Mouse (Mus musculus) ES-E14 (cell line): ENCODE measurements at regions not wholly inside any gene's neighbourhood (a gene's known extent, or its start where the extent isn't known, plus 50 kb on each side); places are given as distances from the start of the nearest gene placed in this dataset.

Experiments
- DNase-seq: peaks from one replicate; pipeline ENCODE4 v3.0.0-alpha.2; 2013; ENCODE audit warnings: low read depth, low spot score
- H3K27ac ChIP-seq: 2 replicates; pipeline ENCODE4 v1.5.1; 2012; ENCODE audit warnings: low read depth, mild to moderate bottlenecking, low read length, moderate library complexity, mixed read lengths; ENCODE audit not compliant: poor library complexity, insufficient read depth, severe bottlenecking
- H3K36me3 ChIP-seq: 2 replicates; pipeline ENCODE4 v1.6.1; 2012; ENCODE audit warnings: mild to moderate bottlenecking, low read length, moderate library complexity, mixed read lengths; ENCODE audit not compliant: control insufficient read depth, poor library complexity, insufficient read depth, severe bottlenecking
- H3K4me1 ChIP-seq, 2 experiments: fragments of 150-350 bp in 1 of 2; sonication (generic) in 1 of 2; 2 replicates each; pipeline ENCODE4 v1.6.1; 2012; ENCODE audit warnings: low read length in 2 of 2, mild to moderate bottlenecking in 1 of 2, mixed read lengths in 1 of 2; ENCODE audit not compliant: control insufficient read depth in 2 of 2, insufficient read depth in 2 of 2, poor library complexity in 1 of 2
- H3K4me3 ChIP-seq, 2 experiments: fragments of 150-350 bp in 1 of 2; sonication (generic) in 1 of 2; 2 replicates each; pipeline ENCODE4 v1.5.1; 2012; ENCODE audit warnings: low read length in 2 of 2, low read depth in 1 of 2, mild to moderate bottlenecking in 1 of 2, mixed read lengths in 1 of 2; ENCODE audit not compliant: insufficient read depth in 1 of 2, poor library complexity in 1 of 2, severe bottlenecking in 1 of 2
- H3K9ac ChIP-seq: 2 replicates; pipeline ENCODE4 v1.6.1; 2012; ENCODE audit warnings: low read depth, mild to moderate bottlenecking, low read length, mixed read lengths; ENCODE audit not compliant: poor library complexity, insufficient read depth, severe bottlenecking
- H3K9me3 ChIP-seq: fragments of 150-350 bp; sonication (generic); 2 replicates; pipeline ENCODE4 v1.6.1; 2012; ENCODE audit warnings: low read depth, mild to moderate bottlenecking, low read length; ENCODE audit not compliant: control insufficient read depth, insufficient read depth
- CHD2 ChIP-seq: IDR thresholded peaks from 2 replicates; pipeline ENCODE4 v1.6.1; 2014; ENCODE audit warnings: mild to moderate bottlenecking, low read depth, low read length, inconsistent platforms
- HCFC1 ChIP-seq: IDR thresholded peaks from 2 replicates; pipeline ENCODE4 v1.6.1; 2012; ENCODE audit warnings: low read length, inconsistent platforms, borderline replicate concordance; ENCODE audit not compliant: insufficient read depth
- MAFK ChIP-seq: IDR thresholded peaks from 2 replicates; pipeline ENCODE4 v1.6.1; 2014; ENCODE audit warnings: mild to moderate bottlenecking, low read depth, low read length, inconsistent platforms; ENCODE audit not compliant: insufficient read depth
- ZC3H11A ChIP-seq: IDR thresholded peaks from 2 replicates; pipeline ENCODE4 v1.6.1; 2012; ENCODE audit warnings: low read depth, mild to moderate bottlenecking, inconsistent platforms, low read length, borderline replicate concordance
- ZNF384 ChIP-seq: IDR thresholded peaks from 2 replicates; pipeline ENCODE4 v1.6.1; 2012; ENCODE audit warnings: low read depth, low read length, inconsistent platforms
- in situ Hi-C, 2 experiments: fragments of 600-800 bp; cut with MboI; formaldehyde crosslinking; loops; one replicate each; pipeline ENCODE4 v1.15.1; 2025; ENCODE audit warnings: low sequenced_read_pairs in 2 of 2, inconsistent platforms in 1 of 2; ENCODE audit not compliant: unreplicated experiment in 2 of 2

- in situ Hi-C loops, result no loop called here
- Histone ChIP-seq H3K9me3 (no peaks in the 10 kb centered on the region), H3K36me3 (no peaks in the 10 kb centered on the region), H3K9ac (no peak overlapping the region), H3K4me3 (no peak overlapping the region), H3K4me1 (no peaks in the 10 kb centered on the region), H3K27ac (no peak overlapping the region)
- no peak for DNase-seq
- TF ChIP-seq CHD2 (no peak), ZC3H11A (no peak), HCFC1 (no peak), ZNF384 (no peak), MAFK (no peak)
Measured at GRCm38 (mm10) chr9:83283662-83284061, 137.2 kb upstream of the Hmgn3 start.

- Histone ChIP-seq H3K9me3 (no peaks in the 10 kb centered on the region), H3K4me1 (no peaks in the 10 kb centered on the region), H3K9ac (no peak overlapping the region), H3K36me3 (no peaks in the 10 kb centered on the region), H3K4me3 (no peak overlapping the region), H3K27ac (no peak overlapping the region)
- no peak for DNase-seq
- in situ Hi-C loops, result no loop called here
- TF ChIP-seq ZC3H11A, result no peak
- no peak for TF ChIP-seq ZNF384
- no peak for TF ChIP-seq MAFK
- TF ChIP-seq HCFC1, result no peak
- TF ChIP-seq CHD2, result no peak
Measured at GRCm38 (mm10) chr9:83283249-83283648, 136.8 kb upstream of the Hmgn3 start.

- Histone ChIP-seq H3K4me1 (no peaks in the 10 kb centered on the region), H3K36me3 (no peaks in the 10 kb centered on the region), H3K27ac (no peak overlapping the region), H3K9me3 (no peaks in the 10 kb centered on the region), H3K9ac (no peak overlapping the region), H3K4me3 (no peak overlapping the region)
- in situ Hi-C loops, result no loop called here
- TF ChIP-seq ZNF384, result no peak
- no peak for TF ChIP-seq ZC3H11A
- TF ChIP-seq MAFK, result no peak
- no peak for DNase-seq
Measured at GRCm38 (mm10) chr9:83277791-83278190, 131.3 kb upstream of the Hmgn3 start.

GRCm38 (mm10) chr9:83277356-83277755, 130.9 kb upstream of the Hmgn3 start:
- Histone ChIP-seq H3K4me1 (no peaks in the 10 kb centered on the region), H3K9me3 (no peaks in the 10 kb centered on the region), H3K36me3 (no peaks in the 10 kb centered on the region), H3K4me3 (no peak overlapping the region), H3K27ac (no peak overlapping the region), H3K9ac (no peak overlapping the region)
- DNase-seq, result no peak
- in situ Hi-C loops, result no loop called here
- no peak for TF ChIP-seq MAFK
- no peak for TF ChIP-seq ZC3H11A
- TF ChIP-seq ZNF384, result no peak
- no peak for TF ChIP-seq HCFC1
- TF ChIP-seq CHD2, result no peak

- no peak for TF ChIP-seq ZNF384
- H3K36me3 ChIP-seq, result no peaks in the 10 kb centered on the region
- H3K9ac ChIP-seq, result no peak overlapping the region
- H3K4me1 ChIP-seq, result no peaks in the 10 kb centered on the region
- no peak overlapping the region for H3K4me3 ChIP-seq
- H3K9me3 ChIP-seq, result no peaks in the 10 kb centered on the region
- no peak overlapping the region for H3K27ac ChIP-seq
- in situ Hi-C loops, result no loop called here
- DNase-seq, result no peak
Measured at GRCm38 (mm10) chr9:83276291-83276690, 129.8 kb upstream of the Hmgn3 start.
